Mouse (Mus musculus) kidney, embryonic 14.5 days (tissue): Measurements from ENCODE around the gene Ildr2. TPM values are rescaled to one million over a fixed set of nuclear protein-coding genes. Genes with fewer than 3 reads are reported as not detected.

Source experiments
- ATAC-seq: fragments of 200-750 bp; cut with Nextera tagmentation; 2 replicates; pipeline ENCODE4 v1.8.0; 2017; ENCODE audit warnings: moderate number of reproducible peaks, mild to moderate bottlenecking, moderate TSS enrichment, moderate library complexity; ENCODE audit not compliant: low FRiP score, low TSS enrichment
- H3K27ac ChIP-seq: fragments of 300-500 bp; sonication (generic); 2 replicates; pipeline ENCODE4 v1.5.1; 2014; ENCODE audit warnings: low read depth, mild to moderate bottlenecking, low read length, moderate library complexity, mixed read lengths
- H3K27me3 ChIP-seq: fragments of 300-500 bp; sonication (generic); 2 replicates; pipeline ENCODE4 v1.6.1; 2014; ENCODE audit warnings: mild to moderate bottlenecking, low read length; ENCODE audit not compliant: control insufficient read depth, insufficient read depth
- H3K36me3 ChIP-seq: fragments of 300-500 bp; sonication (generic); 2 replicates; pipeline ENCODE4 v1.6.1; 2014; ENCODE audit warnings: low read length, mixed read lengths; ENCODE audit not compliant: control insufficient read depth, insufficient read depth
- H3K4me1 ChIP-seq: fragments of 300-500 bp; sonication (generic); 2 replicates; pipeline ENCODE4 v1.6.1; 2014; ENCODE audit warnings: low read length, mixed read lengths; ENCODE audit not compliant: control insufficient read depth, insufficient read depth
- H3K4me2 ChIP-seq: fragments of 300-500 bp; sonication (generic); replicated peaks from 2 replicates; pipeline ENCODE4 v1.6.1; 2014; ENCODE audit warnings: low read depth, mild to moderate bottlenecking, low read length
- H3K4me3 ChIP-seq: fragments of 300-500 bp; sonication (generic); 2 replicates; pipeline ENCODE4 v1.5.1; 2014; ENCODE audit warnings: mild to moderate bottlenecking, low read length
- H3K9ac ChIP-seq: fragments of 300-500 bp; sonication (generic); 2 replicates; pipeline ENCODE4 v1.6.1; 2014; ENCODE audit warnings: low read depth, mild to moderate bottlenecking, low read length, moderate library complexity
- H3K9me3 ChIP-seq: fragments of 300-500 bp; sonication (generic); 2 replicates; pipeline ENCODE4 v1.6.1; 2016; ENCODE audit warnings: low read length; ENCODE audit not compliant: control insufficient read depth
- WGBS: fragments of 180-500 bp; shearing (Covaris S2); extraction: QIAGEN DNeasy Blood & Tissue Kit; methylation state at CpG from one replicate; pipeline ENCODE4 v1.1.7; 2014; 5-methylcytosine and 5-hydroxymethylcytosine counted together
- polyA plus RNA-seq: library from polyadenylated mRNA; unstranded; fragments of >200 nt; fragmentation: Nextera tagmentation; extraction: Ambion mirVana; gene quantifications from 2 replicates; pipeline ENCODE4 v1.2.1, GENCODE M21; 2014

The Ildr2 gene
- polyA plus RNA-seq, 1 experiment from 2014 or later = 1.3 TPM

DNA sequence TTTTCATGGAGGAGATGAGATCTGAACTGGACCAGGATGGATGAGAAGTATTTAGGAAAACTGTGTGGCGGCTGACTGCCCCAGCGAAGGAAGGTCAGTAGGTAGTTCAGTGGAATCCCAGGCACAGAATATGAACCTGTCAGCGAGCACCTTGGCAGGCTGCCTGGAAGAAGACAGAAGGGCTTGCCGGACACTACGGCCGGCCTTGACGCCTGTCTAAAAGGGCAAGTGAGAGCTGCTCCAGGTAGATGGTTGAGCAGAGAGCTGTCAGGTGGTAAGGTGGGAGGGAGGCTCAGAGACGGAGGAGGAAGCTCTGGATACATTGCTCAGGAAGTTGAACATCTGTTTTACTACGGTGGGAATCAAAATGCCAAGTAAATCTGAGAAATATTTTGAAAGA is 42.4 kb downstream of the Ildr2 start:
- no peak overlapping the region for H3K9ac ChIP-seq
- WGBS = 80% methylated on average over 9 of the region's 9 CpGs

DNA sequence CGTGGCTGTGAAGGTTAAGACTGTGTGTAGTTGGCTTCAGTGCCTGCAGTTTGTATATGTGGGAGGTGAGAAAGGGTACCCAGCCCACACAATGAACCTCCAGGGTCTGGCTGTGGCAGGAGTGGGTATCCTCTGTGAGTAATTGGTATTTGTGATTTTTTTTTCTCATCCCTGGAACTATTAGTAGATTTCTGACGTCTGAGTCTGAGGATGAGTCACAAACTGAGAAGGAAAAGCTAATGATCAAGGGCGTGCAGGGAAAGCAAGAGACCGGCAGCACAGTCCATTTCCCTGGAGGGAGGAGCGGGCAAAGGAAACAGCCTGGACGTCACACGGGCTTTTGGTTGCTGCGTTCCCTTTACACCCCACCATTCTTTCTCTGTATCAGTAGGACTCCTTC is 43.0 kb downstream of the Ildr2 start:
- H3K4me3 ChIP-seq = no peak overlapping the region
- no peak for ATAC-seq
- 68% methylated on average over 8 of the region's 8 CpGs for WGBS

More for the DNA sequence above, 42.4 kb downstream of the Ildr2 start:
- Histone ChIP-seq H3K4me1 (no peaks in the 10 kb centered on the region), H3K4me2 (no peak overlapping the region), H3K36me3 (no peaks in the 10 kb centered on the region), H3K27ac (no peak overlapping the region), H3K27me3 (no peaks in the 10 kb centered on the region; the same call in 1 of the 2 replicates), H3K9me3 (no peaks in the 10 kb centered on the region), H3K4me3 (no peak overlapping the region)
- ATAC-seq = no peak

DNA sequence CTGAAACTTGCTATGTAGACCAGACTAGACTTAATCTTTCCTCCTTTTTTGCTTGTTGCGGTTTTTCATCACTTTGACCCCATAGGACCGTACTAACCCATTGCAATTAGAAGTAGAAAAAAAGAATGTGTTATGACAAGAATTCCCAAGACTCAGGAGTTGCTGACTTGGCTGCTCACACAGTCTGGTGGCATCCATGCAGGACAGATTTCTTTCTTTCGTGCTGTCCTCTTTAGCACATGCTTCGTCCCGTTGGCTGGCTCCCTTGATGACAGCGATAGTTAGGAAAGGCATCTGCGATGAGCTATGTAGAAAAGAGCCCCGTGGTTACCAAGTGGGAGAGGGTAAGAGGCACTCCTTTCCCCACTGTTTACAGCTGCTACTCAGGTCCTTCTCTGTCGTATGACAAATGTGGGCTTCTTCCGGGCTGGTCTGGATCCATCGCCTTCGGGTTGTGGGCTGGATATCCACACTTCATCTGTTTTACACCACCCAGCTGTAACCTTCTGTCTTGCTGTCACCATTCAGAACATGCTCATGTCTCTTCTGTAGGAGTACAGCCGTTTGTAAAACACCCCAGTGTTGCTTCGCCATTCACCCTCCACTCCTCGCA is 43.7 kb downstream of the Ildr2 start:
- 48% methylated on average over 15 of the region's 15 CpGs for WGBS
- no peaks in the 10 kb centered on the region; the same call in 1 of the 2 replicates for H3K27me3 ChIP-seq
- no peaks in the 10 kb centered on the region for H3K4me1 ChIP-seq
- ATAC-seq = no peak
- no peak overlapping the region for H3K9ac ChIP-seq
- H3K4me3 ChIP-seq = no peak overlapping the region
- H3K36me3 ChIP-seq = no peaks in the 10 kb centered on the region
- no peak overlapping the region for H3K27ac ChIP-seq
- no peak overlapping the region for H3K4me2 ChIP-seq
- H3K9me3 ChIP-seq = no peaks in the 10 kb centered on the region

More for the DNA sequence above, 43.0 kb downstream of the Ildr2 start:
- Histone ChIP-seq H3K9me3 (no peaks in the 10 kb centered on the region), H3K4me2 (no peak overlapping the region), H3K4me1 (no peaks in the 10 kb centered on the region), H3K27me3 (no peaks in the 10 kb centered on the region; the same call in 1 of the 2 replicates), H3K27ac (no peak overlapping the region), H3K9ac (no peak overlapping the region), H3K36me3 (no peaks in the 10 kb centered on the region)

GRCm38 (mm10) chr1:166298884-166299283 is 44.9 kb downstream of the Ildr2 start:
- Histone ChIP-seq H3K36me3 (no peaks in the 10 kb centered on the region), H3K4me2 (no peak overlapping the region), H3K4me3 (no peak overlapping the region), H3K9ac (no peak overlapping the region), H3K27ac (no peak overlapping the region), H3K9me3 (no peaks in the 10 kb centered on the region), H3K27me3 (no peaks in the 10 kb centered on the region; the same call in 1 of the 2 replicates), H3K4me1 (no peaks in the 10 kb centered on the region)
- 76% methylated on average over 2 of the region's 2 CpGs for WGBS
- no peak for ATAC-seq

DNA sequence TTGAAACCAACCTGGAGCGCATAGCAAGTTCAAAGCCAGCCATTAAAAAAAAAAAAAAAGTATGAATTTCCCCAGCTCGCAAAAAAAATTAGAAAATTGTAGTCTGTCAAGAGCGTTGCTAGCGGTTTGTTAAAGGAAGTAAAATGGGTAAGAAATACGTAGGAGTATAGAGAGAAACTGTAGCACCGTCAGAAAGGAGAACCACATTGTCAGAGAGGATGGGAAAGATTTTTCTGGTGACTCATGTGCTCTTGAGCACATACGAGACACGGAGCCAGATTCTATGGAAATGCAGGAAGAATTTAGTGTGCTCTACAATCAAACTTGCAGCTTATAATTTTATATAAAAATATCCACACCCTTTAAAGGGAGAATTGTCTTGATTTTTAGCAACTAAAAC is 45.9 kb downstream of the Ildr2 start:
- 78% methylated on average over 8 of the region's 8 CpGs for WGBS
- H3K4me2 ChIP-seq = no peak overlapping the region
- H3K4me3 ChIP-seq = no peak overlapping the region
- no peaks in the 10 kb centered on the region for H3K36me3 ChIP-seq
- no peaks in the 10 kb centered on the region for H3K9me3 ChIP-seq
- H3K27me3 ChIP-seq = no peaks in the 10 kb centered on the region; the same call in 1 of the 2 replicates
- H3K9ac ChIP-seq = no peak overlapping the region
- H3K27ac ChIP-seq = no peak overlapping the region
- no peaks in the 10 kb centered on the region for H3K4me1 ChIP-seq
- ATAC-seq = no peak

DNA sequence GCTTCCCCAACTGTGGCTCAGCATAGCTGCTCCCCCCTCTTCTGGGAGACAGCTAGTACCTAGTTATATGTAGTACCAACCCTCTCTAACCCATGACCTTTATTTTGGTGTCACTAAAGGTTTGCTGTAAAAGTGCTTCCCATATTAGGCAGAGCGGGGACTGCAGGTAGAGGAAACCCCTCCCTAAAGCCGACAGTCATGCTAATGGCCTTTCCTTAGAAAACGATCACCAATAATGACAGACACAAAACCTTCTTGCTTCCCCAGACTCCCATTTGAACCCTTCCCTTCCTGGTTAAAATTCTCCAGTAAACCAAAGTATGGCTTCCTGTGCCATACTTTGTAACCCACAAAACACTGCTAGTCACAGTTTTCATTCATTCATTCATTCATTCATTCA is 46.6 kb downstream of the Ildr2 start:
- no peaks in the 10 kb centered on the region; the same call in 1 of the 2 replicates for H3K27me3 ChIP-seq
- no peak overlapping the region for H3K4me2 ChIP-seq
- no peaks in the 10 kb centered on the region for H3K36me3 ChIP-seq
- H3K9me3 ChIP-seq = no peaks in the 10 kb centered on the region
- H3K4me1 ChIP-seq = no peaks in the 10 kb centered on the region
- no peak overlapping the region for H3K4me3 ChIP-seq
- no peak overlapping the region for H3K27ac ChIP-seq
- 68% methylated on average over 3 of the region's 3 CpGs for WGBS
- ATAC-seq = no peak
- H3K9ac ChIP-seq = no peak overlapping the region

DNA sequence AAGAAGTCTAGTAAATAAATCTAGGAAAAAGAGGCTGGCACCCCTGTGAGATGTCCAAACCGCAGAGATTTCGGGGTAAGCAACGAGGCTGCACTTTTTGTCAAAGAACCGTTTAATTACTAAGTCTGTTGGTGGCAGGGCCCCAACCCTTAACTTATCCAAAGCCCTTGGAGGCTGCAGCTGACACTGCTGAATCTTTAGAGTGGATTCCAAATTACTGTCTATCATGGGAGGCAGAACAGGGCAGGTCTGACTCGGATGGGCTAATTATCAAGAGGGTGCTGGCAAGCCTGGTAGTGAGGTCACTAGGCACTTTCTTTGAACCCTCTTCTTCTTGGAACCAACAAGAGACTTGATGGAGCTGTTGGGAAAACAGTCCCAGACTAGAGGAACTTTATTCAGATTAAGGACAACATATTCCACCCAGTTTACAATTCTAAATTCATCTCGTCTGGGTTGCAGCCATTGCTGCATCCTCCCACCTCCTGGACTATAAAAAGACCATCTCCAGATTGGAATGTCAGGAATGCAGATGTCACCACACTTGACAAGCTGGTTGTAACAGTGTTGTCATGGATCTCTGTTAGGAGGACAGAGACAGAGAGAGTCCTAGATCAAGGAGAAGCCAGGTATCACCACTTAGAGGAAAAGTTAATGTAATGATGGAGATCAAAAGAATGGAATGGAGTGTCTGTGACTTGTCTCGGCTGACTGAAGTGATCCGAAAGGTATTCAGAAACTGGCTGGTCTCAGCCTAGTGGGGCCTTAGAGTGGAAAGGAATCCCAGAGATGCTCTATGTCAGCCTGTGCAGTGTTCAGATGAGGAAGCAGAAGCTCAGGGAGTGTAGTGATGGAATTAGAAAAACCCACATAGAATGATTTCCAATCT is 50.7 kb downstream of the Ildr2 start:
- no peak overlapping the region for H3K4me3 ChIP-seq
- ATAC-seq = no peak

GRCm38 (mm10) chr1:166308471-166308850 is 54.5 kb downstream of the Ildr2 start:
- no peaks in the 10 kb centered on the region for H3K9me3 ChIP-seq
- H3K4me1 ChIP-seq = no peaks in the 10 kb centered on the region
- H3K27me3 ChIP-seq = peaks cover 28% of the 10 kb centered on the region
- peak overlapping the region; percentile 48 for H3K4me3 ChIP-seq
- H3K4me2 ChIP-seq = peak overlapping the region; percentile 95
- no peak overlapping the region for H3K27ac ChIP-seq
- H3K9ac ChIP-seq = peak overlapping the region; percentile 44
- ATAC-seq = no peak
- WGBS = 19% methylated on average over 5 of the region's 5 CpGs
- no peaks in the 10 kb centered on the region for H3K36me3 ChIP-seq

More for the DNA sequence above, 50.7 kb downstream of the Ildr2 start:
- Histone ChIP-seq H3K4me1 (no peaks in the 10 kb centered on the region), H3K9me3 (no peaks in the 10 kb centered on the region), H3K27me3 (peaks cover 18% of the 10 kb centered on the region), H3K27ac (no peak overlapping the region), H3K9ac (no peak overlapping the region), H3K36me3 (no peaks in the 10 kb centered on the region), H3K4me2 (no peak overlapping the region)
- 79% methylated on average over 8 of the region's 8 CpGs for WGBS
